Mouse (Mus musculus) bone marrow macrophage, adult 2 months (primary cell): Measurements from ENCODE around the gene Igll1. TPM values are rescaled to one million over a fixed set of nuclear protein-coding genes. Genes with fewer than 3 reads are reported as not detected.

Source experiments
- H3K27ac ChIP-seq: 2 replicates; pipeline ENCODE4 v1.5.1; 2012; ENCODE audit warnings: low read depth, low read length; ENCODE audit not compliant: insufficient read depth
- H3K4me1 ChIP-seq: 2 replicates; pipeline ENCODE4 v1.6.1; 2012; ENCODE audit warnings: low read length; ENCODE audit not compliant: control insufficient read depth, insufficient read depth
- H3K4me3 ChIP-seq: 2 replicates; pipeline ENCODE4 v1.5.1; 2012; ENCODE audit warnings: mild to moderate bottlenecking, low read length, moderate library complexity; ENCODE audit not compliant: insufficient read depth
- CTCF ChIP-seq: IDR thresholded peaks from 2 replicates; pipeline ENCODE4 v1.5.1; 2012; ENCODE audit warnings: low read depth, mild to moderate bottlenecking, low read length, moderate library complexity
- POLR2A ChIP-seq: IDR thresholded peaks from 2 replicates; pipeline ENCODE4 v1.6.1; 2012; ENCODE audit warnings: mild to moderate bottlenecking, low read depth, low read length, borderline replicate concordance
- polyA plus RNA-seq: library from polyadenylated mRNA; stranded (reverse); fragments of >200 nt; gene quantifications from 2 replicates; pipeline ENCODE4 v1.2.4, GENCODE M21; 2012; ENCODE audit not compliant: missing spikeins, insufficient read depth, insufficient read length

Igll1 gene
- polyA plus RNA-seq, 1 experiment: not detected

- TF ChIP-seq POLR2A (no peak), CTCF (no peak)
- no peak overlapping the region for H3K4me3 ChIP-seq
- H3K4me1 ChIP-seq: no peaks in the 10 kb centered on the region
- H3K27ac ChIP-seq: no peak overlapping the region
Observed at GRCm38 (mm10) chr16:16855541-16855940, 8.2 kb downstream of the Igll1 start.

- no peak overlapping the region for H3K4me3 ChIP-seq
- no peak overlapping the region for H3K27ac ChIP-seq
- no peaks in the 10 kb centered on the region for H3K4me1 ChIP-seq
- TF ChIP-seq CTCF (no peak), POLR2A (no peak)
Observed at GRCm38 (mm10) chr16:16854836-16855235, 8.9 kb downstream of the Igll1 start.

DNA sequence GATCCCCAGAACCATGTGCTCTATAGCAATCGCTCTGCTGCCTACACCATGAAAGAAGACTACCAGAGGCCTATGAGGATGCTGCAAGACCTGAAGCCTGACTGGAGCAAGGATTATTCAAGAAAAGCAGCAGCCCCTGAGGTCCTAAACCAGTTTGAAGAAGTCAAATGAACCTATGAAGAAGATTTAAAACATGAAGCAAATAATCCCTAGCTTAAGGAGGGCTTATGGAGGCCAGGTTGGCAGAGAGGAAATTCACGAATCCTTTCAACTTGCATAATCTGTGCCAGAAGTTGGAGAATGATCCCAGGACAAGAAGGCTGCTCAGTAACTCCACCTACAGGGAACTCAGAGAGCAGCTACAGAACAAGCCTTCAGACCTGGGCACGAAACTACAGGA, 11.4 kb downstream of the Igll1 start:
- TF ChIP-seq POLR2A (no peak), CTCF (no peak)
- no peaks in the 10 kb centered on the region for H3K4me1 ChIP-seq
- H3K27ac ChIP-seq: no peak overlapping the region

DNA sequence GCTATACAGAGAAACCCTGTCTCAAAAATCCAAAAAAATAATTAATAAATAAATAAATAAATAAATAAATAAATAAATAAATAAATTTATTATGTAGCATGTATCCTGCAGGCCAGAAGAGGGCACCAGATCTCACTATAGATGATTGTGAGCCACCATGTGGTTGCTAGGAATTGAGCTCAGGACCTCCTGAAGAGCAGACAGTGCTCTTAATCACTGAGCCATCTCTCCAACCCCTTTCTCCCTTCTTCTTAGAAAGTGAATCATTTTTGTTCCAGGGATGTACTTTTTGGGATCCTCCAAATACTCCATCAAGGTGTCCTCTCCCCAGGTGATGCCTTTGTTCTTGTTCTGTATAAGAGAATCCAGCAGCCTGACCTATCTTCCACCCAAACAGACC, 14.6 kb downstream of the Igll1 start:
- TF ChIP-seq POLR2A (no peak), CTCF (no peak)
- Histone ChIP-seq H3K27ac (no peak overlapping the region), H3K4me3 (no peak overlapping the region), H3K4me1 (no peaks in the 10 kb centered on the region)

More for the DNA sequence above, 11.4 kb downstream of the Igll1 start:
- H3K4me3 ChIP-seq: no peak overlapping the region

GRCm38 (mm10) chr16:16829671-16830070, 34.1 kb downstream of the Igll1 start:
- Histone ChIP-seq H3K4me3 (no peak overlapping the region), H3K27ac (no peak overlapping the region), H3K4me1 (peaks cover 7% of the 10 kb centered on the region)
- no peak for TF ChIP-seq POLR2A
- TF ChIP-seq CTCF: no peak

DNA sequence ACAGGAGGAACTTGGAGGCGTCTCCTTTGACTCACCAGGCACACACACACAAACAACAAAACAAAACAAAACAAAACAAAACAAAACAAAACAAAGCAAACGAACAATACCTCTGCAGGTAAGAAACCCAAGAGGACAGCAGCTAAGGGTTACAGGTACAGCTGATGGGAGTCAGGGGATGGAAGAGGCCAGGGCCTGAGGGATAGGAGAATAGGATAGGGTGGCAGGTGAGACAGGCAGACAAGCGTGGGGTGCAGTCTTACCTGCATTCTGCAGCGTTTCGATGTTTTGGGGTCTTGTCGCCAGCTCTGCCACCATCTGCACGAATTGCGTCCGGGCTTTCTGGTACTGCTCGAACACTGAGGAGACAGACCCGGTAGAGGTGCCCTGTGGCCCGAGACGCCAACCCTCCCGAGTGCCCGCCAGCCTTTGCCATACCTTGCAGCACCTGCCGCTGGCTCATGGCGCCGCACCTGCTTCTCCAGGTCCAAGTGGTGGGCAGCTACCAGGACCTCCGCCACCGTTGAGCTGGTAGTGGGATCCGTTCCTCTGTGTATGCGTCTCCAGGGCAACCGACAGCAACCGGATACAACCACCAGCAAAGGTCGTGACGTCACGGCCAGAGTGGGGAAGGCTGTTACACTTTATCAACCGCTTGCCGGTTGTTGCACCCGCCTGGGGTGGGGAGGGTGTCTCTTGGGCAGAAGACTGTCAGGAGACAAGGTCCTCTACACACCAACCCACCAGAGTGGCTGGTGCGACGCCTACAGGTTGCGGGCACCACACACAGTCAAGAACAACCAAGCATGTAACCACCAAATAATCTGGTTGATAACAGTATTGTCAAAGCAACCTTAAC, 34.8 kb downstream of the Igll1 start, which contains the start of gene Spag6l:
Gene Spag6l (minus strand): TSS at position 700 of the 859 bp plus-strand sequence.
- TF ChIP-seq CTCF (no peak), POLR2A (no peak)
- H3K4me3 ChIP-seq: peak within 1 kb of the TSS; percentile 78
- no peak within 1 kb of the TSS for H3K27ac ChIP-seq
- peaks cover 7% of the 10 kb centered on the region for H3K4me1 ChIP-seq

GRCm38 (mm10) chr16:16826223-16826622, 37.6 kb downstream of the Igll1 start:
- Histone ChIP-seq H3K4me1 (peaks cover 7% of the 10 kb centered on the region), H3K4me3 (no peak overlapping the region), H3K27ac (no peak overlapping the region)
- no peak for TF ChIP-seq POLR2A
- no peak for TF ChIP-seq CTCF

GRCm38 (mm10) chr16:16825476-16825875, 38.3 kb downstream of the Igll1 start:
- TF ChIP-seq CTCF (no peak), POLR2A (no peak)
- no peak overlapping the region for H3K27ac ChIP-seq
- H3K4me3 ChIP-seq: no peak overlapping the region
- H3K4me1 ChIP-seq: peaks cover 7% of the 10 kb centered on the region

Other genes with a start within 250 kb of the Igll1 start
- not detected in 2 replicates for gene Olfr19, start 187.6 kb downstream of the Igll1 start, polyA plus RNA-seq
- not detected in 2 replicates for gene Spag6l, start 34.5 kb downstream of the Igll1 start, polyA plus RNA-seq
- 46.0 and 54.6 TPM in 2 replicates for gene Top3b, start 6.8 kb upstream of the Igll1 start, polyA plus RNA-seq
- 2.6 TPM in 1 of 2 replicates, not detected in the other for gene Vpreb1, start 6.9 kb upstream of the Igll1 start, polyA plus RNA-seq
- 7.2 and 9.1 TPM in 2 replicates for gene Ppm1f, start 32.5 kb upstream of the Igll1 start, polyA plus RNA-seq
- gene Mapk1, start 119.4 kb upstream of the Igll1 start, polyA plus RNA-seq: 105 and 111 TPM in 2 replicates
- gene Ypel1, start 205.7 kb upstream of the Igll1 start, polyA plus RNA-seq: 0.94 TPM in 1 of 2 replicates, not detected in the other
- 116 and 141 TPM in 2 replicates for gene Ppil2, start 247.3 kb upstream of the Igll1 start, polyA plus RNA-seq